Mouse (Mus musculus) megakaryocyte, embryonic 14.5 days (primary cell): ENCODE data around the gene Ppy.

ENCODE experiments used
- FLI1 ChIP-seq: IDR thresholded peaks from 2 replicates; pipeline ENCODE4 v1.6.1; 2012; ENCODE audit warnings: low read length, inconsistent platforms, mixed read lengths
- GATA1 ChIP-seq: IDR thresholded peaks from 3 replicates; pipeline ENCODE4 v1.6.1; 2012; ENCODE audit warnings: mixed read lengths, low read length, inconsistent platforms, borderline replicate concordance

DNA sequence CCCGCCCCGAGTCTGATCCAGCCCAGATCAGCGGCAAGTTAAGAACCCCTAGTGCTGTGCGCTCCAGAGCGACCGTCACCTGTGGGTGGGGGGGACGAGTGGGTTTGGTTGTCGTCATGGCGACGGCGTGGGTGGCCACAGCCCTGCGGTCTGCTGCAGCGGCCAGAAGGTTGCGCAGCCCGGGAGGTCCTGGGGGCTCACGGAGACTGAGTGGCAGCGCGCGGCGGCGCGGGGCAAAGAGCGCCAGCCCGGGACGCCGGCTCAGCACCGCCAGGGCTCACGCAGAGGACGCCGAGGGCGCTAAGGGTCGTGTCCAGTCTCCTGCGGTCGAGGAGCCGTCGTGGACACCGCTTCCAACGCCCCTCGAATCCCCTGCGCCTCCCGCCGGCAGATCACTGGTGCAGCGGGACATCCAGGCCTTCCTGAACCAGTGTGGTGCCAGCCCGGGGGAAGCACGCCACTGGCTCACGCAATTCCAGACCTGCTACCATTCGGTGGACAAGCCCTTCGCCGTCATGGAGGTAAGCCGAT, 44.4 kb upstream of the Ppy start, which contains the start of gene Nags:
- TF ChIP-seq GATA1 = no peak
- no peak for TF ChIP-seq FLI1
